Mouse (Mus musculus): Measurements from ENCODE around the gene Cyb5d1. TPM values are rescaled to one million over a fixed set of nuclear protein-coding genes. Genes with fewer than 3 reads are reported as not detected.

Gene Cyb5d1
- total and polyA plus RNA-seq, 3 experiments, result 28.4 to 29.5 (median 29.3) TPM

DNA sequence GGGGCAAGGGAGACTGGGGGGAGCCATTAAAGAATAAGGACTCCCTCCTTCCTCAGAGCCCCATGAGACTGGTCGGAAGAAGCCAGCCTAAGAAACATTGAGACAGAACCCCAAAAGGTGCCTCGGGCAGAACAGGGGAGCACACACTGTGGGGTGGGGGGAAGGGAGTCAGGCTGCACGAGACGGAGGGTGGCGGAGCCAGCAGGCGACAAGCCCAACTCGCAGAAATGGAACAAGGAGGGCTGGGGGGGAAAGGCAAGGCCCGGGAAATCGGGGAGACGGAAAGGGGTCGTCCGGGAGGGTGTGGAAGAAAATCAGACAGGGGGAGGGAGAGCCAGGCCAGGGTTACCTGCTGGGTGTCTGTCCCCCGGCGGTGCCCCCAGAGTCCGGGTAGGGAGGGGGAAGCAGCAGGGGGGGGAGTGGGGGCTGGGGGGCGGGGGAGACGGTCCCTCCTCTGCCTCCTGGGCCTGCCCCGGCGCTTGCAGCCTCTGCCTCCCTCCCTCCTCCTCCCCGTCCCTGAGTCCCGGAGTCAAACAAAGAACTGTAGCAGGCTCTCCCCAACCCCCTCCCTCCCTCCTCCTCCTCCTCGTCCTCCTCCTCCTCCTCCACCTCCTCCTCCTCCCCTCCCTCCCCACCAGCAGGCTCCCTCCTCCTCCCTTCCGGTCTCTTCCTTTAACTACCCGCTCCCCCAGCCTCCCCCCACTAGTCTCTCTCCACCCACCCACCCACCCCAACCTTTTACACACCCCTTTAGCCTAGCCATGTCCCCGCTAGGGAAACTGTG, 20.4 kb upstream of the Cyb5d1 start:
- dilution Hi-C loops (cut with MboI; ENCODE audit: extremely low pct_ligation_motif_present, extremely low pct_unique_long_range_greater_than_20kb, low sequenced_read_pairs), result no loop called here
- H3K4me2 ChIP-seq (ENCODE audit: insufficient read depth, low read depth, poor library complexity, severe bottlenecking), result peak overlapping the region; percentile 52
- peak overlapping the region; percentile 77 for H3K9ac ChIP-seq (ENCODE audit: insufficient read depth, low read depth)
- H3K4me3 ChIP-seq (replicated peaks in 1 of 3; ENCODE audit: low read depth in 2 of 3, low read length in 2 of 3, poor library complexity in 1 of 3), result peak overlapping the region in 2 of 3 experiments; percentile 28 to 62
- peaks cover 43% of the 10 kb centered on the region for H3K27me3 ChIP-seq (replicated peaks)
- H3K9me3 ChIP-seq (replicated peaks; ENCODE audit: low read length), result no peaks in the 10 kb centered on the region
- no peaks in the 10 kb centered on the region for H3K36me3 ChIP-seq (replicated peaks in 1 of 2; ENCODE audit: control insufficient read depth in 1 of 2, insufficient read depth in 1 of 2, low read length in 1 of 2)
- peaks cover 41 to 82% of the 10 kb centered on the region in 2 experiments for H3K4me1 ChIP-seq (ENCODE audit: control insufficient read depth in 1 of 2, insufficient read depth in 2 of 2)
- H3K79me2 ChIP-seq (replicated peaks; ENCODE audit: control insufficient read depth, extremely low read depth, insufficient read depth, poor library complexity, severe bottlenecking), result no peaks in the 10 kb centered on the region
- DNase-seq (ENCODE audit: extremely low read depth), result no peak
- TF ChIP-seq TCF12 (IDR thresholded peaks at IDR 0.05; ENCODE audit: low read depth, low read length), result 0 out of 2 replicates have a peak, but pooled peaks have one; percentile 6
- no peak for TF ChIP-seq GABPA (IDR thresholded peaks at IDR 0.05; ENCODE audit: insufficient replicate concordance, low read depth, low read length)
- peak; percentile 62 for TF ChIP-seq BHLHE40 (IDR thresholded peaks at IDR 0.05; ENCODE audit: low read depth, low read length)
- TF ChIP-seq MAZ (IDR thresholded peaks at IDR 0.05; ENCODE audit: low read depth, low read length), result peak; percentile 15
- H3K27ac ChIP-seq (ENCODE audit: insufficient read depth, low read depth), result peak overlapping the region; percentile 92
- in situ Hi-C loops (cut with MboI; ENCODE audit: low pct_ligation_motif_present, low pct_unique_long_range_greater_than_20kb, low sequenced_read_pairs), result no loop called here

DNA sequence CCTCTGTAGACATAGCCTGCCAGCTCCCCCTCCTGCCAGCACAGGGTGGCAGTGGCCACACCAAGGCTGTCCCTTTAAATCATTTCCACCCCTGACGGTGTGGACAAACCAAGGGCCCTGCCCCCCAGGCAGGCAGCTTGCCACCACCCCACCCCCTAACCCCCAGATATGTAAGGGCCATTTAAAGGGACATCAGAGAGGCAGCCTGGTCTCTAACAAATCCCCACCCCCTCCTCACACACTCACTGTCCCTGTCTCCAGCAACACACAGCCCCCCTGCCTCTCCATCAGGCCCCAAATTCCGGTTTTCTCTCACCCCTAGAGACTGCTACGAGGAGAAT, 19.9 kb upstream of the Cyb5d1 start:
- H3K4me3 ChIP-seq (replicated peaks in 1 of 3; ENCODE audit: low read depth in 2 of 3, low read length in 2 of 3, poor library complexity in 1 of 3), result peak overlapping the region in 2 of 3 experiments; percentile 28 to 62
- H3K9me3 ChIP-seq (replicated peaks; ENCODE audit: low read length), result no peaks in the 10 kb centered on the region
- no peak for TF ChIP-seq ZC3H11A (IDR thresholded peaks at IDR 0.05; ENCODE audit: low read depth, low read length)
- TF ChIP-seq MXI1 (IDR thresholded peaks at IDR 0.05; ENCODE audit: low read depth, low read length), result peak; percentile 55; the same call in 1 of the 2 replicates
- TF ChIP-seq CTCF (conservative IDR thresholded peaks at IDR 0.05 in 1 of 2, IDR thresholded peaks at IDR 0.05 in 1 of 2; ENCODE audit: low read depth in 2 of 2, low read length in 2 of 2), result peak in 1 of 2 experiments; percentile 40; a peak in 2 of 4 replicates
- TF ChIP-seq RAD21 (IDR thresholded peaks at IDR 0.05; ENCODE audit: low read depth, low read length), result peak; percentile 15
- TF ChIP-seq EP300 (IDR thresholded peaks at IDR 0.05; ENCODE audit: low read length), result no peak
- TF ChIP-seq SIN3A (IDR thresholded peaks at IDR 0.05; ENCODE audit: low read length), result no peak
- TF ChIP-seq MAZ (IDR thresholded peaks at IDR 0.05; ENCODE audit: low read depth, low read length), result peak; percentile 40; the same call in 1 of the 2 replicates
- peak; percentile 48; the same call in 1 of the 2 replicates for TF ChIP-seq CHD2 (IDR thresholded peaks at IDR 0.05; ENCODE audit: low read length)
- no peaks in the 10 kb centered on the region for H3K36me3 ChIP-seq (replicated peaks in 1 of 2; ENCODE audit: control insufficient read depth in 1 of 2, insufficient read depth in 1 of 2, low read length in 1 of 2)
- peaks cover 38% of the 10 kb centered on the region for H3K27me3 ChIP-seq (replicated peaks)
- H3K79me2 ChIP-seq (replicated peaks; ENCODE audit: control insufficient read depth, extremely low read depth, insufficient read depth, poor library complexity, severe bottlenecking), result no peaks in the 10 kb centered on the region
- peaks cover 41 to 82% of the 10 kb centered on the region in 2 experiments for H3K4me1 ChIP-seq (ENCODE audit: control insufficient read depth in 1 of 2, insufficient read depth in 2 of 2)
- peak overlapping the region; percentile 92 for H3K27ac ChIP-seq (ENCODE audit: insufficient read depth, low read depth)
- peak overlapping the region; percentile 77 for H3K9ac ChIP-seq (ENCODE audit: insufficient read depth, low read depth)
- in situ Hi-C loops (cut with MboI; ENCODE audit: low pct_ligation_motif_present, low pct_unique_long_range_greater_than_20kb, low sequenced_read_pairs), result no loop called here
- DNase-seq (ENCODE audit: extremely low read depth), result no peak
- peak overlapping the region; percentile 52 for H3K4me2 ChIP-seq (ENCODE audit: insufficient read depth, low read depth, poor library complexity, severe bottlenecking)
- dilution Hi-C loops (cut with MboI; ENCODE audit: extremely low pct_ligation_motif_present, extremely low pct_unique_long_range_greater_than_20kb, low sequenced_read_pairs), result no loop called here

All from CH12.LX (cell line).